Mouse (Mus musculus) adrenal gland, postnatal 25 days (tissue): ENCODE measurements around the gene B230118H07Rik. TPM values are rescaled to one million over a fixed set of nuclear protein-coding genes. Genes with fewer than 3 reads are reported as not detected.

Experiments used
- DNase-seq: peaks from one replicate; pipeline ENCODE4 v3.0.0; 2021; ENCODE audit warnings: mixed read lengths
- total RNA-seq: library from RNA; stranded (reverse); gene quantifications from 2 replicates; pipeline ENCODE4 v1.2.3, GENCODE M21; 2021

B230118H07Rik gene
- total RNA-seq, 1 experiment from 2014 or later: 30.4 TPM

- no peak for DNase-seq
These were observed 10.1 kb downstream of the B230118H07Rik start for GRCm38 (mm10) chr2:101638979-101639839.

DNA sequence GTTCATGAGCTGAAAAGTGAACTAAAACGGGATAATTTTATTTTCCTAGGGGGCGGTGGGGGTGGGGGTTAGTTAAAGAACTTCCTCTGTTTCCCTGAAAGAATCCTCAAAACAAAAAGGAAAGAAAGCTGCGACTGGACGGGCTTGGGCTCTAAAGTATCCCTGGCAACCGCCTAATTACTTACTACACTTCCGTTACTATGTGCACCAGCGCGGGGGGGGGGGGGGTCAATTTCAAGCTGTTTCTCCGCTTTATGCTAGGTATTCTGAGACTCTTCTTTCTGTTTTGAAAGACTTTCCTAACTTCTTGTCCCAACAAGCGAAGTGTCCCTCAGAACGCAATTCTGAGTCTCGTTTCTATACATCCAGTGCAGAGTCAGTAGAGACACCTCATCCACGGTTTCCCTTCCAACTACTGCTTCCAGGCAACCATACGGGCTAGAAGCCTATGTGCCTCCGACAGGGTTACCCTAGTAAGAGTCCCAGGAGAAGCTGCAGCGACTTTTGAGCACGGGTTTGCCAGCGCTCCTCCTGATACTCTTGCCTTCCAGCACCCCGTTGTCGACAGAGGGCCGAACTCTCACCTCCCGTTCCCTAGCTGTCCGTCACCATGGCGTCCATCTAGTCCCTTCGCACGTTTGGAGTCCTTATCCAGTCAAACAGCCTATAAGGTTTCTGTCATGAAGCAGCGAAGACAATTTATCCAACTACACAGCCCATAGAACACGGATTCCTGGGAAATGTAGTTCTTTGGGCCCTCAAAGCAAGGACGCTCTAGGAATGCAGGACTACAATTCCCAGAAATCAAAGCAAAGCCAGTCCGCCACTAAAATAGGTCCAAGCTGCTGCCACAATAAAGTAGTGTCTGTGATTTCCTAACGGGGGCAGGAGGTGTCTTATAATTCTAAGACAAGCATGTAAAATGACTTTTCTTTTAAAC lies 20.8 kb downstream of the B230118H07Rik start:
- peak; percentile 48 for DNase-seq

GRCm38 (mm10) chr2:101627227-101627626 lies 22.1 kb downstream of the B230118H07Rik start:
- DNase-seq: no peak

DNA sequence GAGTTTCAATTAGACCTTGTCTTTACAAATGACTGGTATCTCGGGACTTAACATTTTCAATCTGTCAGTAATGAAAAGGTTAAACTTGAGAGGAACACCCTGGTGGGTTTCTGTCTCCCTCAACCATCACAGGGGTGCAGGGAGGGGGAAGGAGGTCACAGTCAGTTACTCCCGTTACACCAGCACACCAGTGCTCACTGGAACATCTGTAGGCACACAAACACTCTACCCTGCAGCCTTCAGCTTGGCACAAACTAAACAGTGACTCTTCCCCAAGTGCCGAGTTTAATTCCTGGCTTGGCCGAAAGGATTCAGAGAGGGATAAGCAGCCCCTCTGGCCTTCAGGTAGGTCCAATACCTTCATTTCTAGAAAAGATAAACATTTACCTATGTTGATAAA lies 24.8 kb downstream of the B230118H07Rik start, which contains the start of gene Rag2:
Gene Rag2, plus strand, starts transcription at position 193 of the 400 bp plus-strand sequence.
- no peak for DNase-seq

- DNase-seq: no peak
These were observed 25.3 kb downstream of the B230118H07Rik start for GRCm38 (mm10) chr2:101624011-101624410.

GRCm38 (mm10) chr2:101623042-101623441 lies 26.3 kb downstream of the B230118H07Rik start:
- no peak for DNase-seq

- DNase-seq: no peak
These were observed 27.7 kb downstream of the B230118H07Rik start for GRCm38 (mm10) chr2:101621611-101622010.

DNA sequence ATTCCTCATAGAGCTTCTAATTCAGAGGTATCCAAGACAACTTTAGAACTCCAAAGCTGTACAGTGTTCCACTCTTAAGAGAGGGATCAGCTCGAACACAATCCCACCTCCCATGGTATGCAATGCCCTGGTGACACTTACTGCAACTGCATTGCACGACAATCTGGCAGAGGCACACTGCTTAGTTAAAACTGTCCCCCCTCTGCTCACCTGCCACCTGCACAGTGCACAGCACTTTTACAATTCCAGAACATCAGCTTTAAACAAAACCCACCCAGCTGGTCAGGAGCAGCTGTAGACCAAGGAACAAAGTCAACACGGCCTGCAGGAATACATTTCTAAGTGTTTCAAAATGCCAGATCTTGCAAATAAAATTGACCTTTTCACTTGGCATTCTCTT lies 28.4 kb downstream of the B230118H07Rik start:
- DNase-seq: no peak

DNA sequence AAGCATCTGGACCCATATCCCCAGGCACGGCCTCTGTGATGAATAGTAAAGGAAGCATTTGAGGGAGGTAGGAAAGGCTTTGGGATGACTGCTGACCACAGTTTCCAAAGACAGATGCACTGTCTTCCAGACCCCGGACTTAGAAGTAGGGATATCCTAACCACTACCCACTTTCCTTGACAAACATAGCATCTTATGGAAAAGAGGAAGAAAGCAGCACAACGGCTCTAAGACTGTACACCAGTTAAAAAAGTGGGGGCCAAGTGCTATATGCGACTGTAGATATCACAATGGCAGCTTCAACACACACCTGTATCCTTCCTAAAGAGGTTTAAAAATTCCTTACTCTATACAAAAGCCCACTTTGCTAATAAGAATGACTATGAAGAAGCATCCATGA lies 31.0 kb downstream of the B230118H07Rik start:
- no peak for DNase-seq

- no peak for DNase-seq
These were observed 33.6 kb downstream of the B230118H07Rik start for GRCm38 (mm10) chr2:101615464-101616305.

DNA sequence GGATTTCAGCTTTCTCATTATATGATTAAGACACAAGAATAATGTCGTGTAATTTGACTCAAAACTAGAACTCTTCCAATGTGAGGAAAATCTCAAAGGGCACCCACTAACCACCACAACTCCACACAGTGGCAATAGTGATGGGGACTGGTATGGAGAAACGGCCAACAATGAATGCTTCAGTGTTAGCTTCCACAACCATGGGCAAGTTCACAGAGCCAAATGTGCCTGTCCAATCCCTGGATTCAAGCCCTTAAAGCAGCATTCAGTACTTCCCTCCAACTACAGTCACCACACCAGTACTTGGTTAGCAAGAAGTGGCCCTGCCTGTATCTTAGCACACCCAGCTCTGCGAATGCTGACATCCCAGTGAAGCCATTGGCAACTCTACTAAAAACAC lies 38.5 kb downstream of the B230118H07Rik start:
- no peak for DNase-seq

GRCm38 (mm10) chr2:101608232-101608894 lies 41.0 kb downstream of the B230118H07Rik start:
- no peak for DNase-seq

GRCm38 (mm10) chr2:101603099-101603498 lies 46.2 kb downstream of the B230118H07Rik start:
- DNase-seq: no peak

DNA sequence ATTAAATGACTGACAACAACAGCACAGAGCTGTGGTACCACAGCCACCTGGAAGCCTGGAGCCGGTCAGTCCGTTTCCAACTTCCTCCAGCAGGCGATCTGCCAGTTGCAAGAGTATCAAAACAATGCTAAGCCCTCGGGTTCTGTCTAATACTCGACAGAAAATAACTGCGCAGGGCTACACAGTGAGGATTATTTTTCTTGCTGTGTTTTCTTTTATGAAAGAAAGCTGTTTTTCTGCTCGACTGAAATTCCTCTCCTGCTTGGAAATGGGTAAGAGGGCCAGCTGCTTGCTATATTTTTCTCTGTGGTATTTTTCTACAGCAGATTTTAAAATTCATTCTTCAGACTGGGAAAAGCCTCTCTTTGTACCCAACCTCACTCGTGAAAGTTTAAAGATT lies 48.6 kb downstream of the B230118H07Rik start:
- peak; percentile 21 for DNase-seq

DNA sequence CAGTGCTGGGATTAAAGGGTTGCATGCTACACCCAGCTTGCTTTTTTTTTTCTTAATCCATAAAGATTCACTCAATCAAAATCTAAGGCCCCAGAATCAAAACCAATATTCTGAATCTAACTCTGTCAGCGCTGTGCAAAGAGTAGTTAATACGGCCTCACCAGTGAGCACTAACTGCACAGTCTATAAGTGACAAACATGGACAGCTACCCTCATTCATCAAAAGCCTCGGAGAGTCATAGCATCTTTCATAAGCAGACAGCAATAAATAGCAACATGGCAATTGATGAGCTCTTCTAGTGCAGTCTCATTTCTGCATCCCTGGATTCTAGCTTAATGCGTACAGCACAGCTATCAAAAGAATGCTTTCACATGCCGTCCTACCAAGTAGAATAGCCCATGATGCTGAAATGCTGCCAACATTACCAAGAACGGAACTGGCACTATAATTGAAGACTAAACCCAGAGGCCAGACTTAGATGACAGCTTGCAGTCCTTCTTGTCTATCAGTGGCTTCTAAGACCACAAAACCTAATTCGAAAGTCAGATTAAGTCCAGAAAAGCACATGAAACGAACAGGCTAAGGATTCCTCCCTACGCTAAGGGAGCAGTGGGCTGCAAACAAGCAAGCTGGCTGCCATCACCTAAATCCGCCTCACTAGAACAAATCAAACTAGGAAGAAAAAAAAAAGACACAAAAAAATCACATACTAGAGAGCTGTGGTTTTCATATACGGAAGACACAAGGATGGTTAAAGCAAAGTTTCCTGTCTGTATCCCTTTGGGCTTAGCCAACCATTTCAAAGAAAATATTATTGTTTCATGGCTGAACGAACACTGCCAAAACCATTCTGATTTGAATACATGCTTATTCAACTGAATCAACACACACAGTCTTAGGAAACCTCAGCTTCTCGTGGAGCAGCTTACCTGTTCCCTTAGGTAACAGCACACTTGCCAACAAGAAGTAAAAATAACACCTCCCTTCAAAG lies 50.8 kb downstream of the B230118H07Rik start:
- DNase-seq: no peak

DNA sequence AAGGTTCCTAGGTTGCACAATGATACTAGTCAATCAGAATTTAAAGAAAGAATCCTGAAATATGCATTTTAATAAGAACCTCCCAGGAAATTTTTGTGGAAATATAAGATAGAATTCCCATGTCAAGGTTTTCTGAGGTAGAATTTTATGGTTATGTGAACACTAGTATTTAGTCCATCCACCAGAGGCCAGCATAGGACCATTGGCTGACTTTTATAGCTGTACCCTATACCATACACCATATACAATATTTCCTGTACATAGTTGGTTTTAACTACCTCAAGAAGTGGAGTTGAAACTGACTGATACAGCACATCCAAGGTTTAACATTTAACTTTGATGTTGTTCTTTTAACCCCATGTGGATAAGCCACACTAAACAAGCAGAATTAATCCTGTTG lies 52.1 kb downstream of the B230118H07Rik start:
- no peak for DNase-seq

DNA sequence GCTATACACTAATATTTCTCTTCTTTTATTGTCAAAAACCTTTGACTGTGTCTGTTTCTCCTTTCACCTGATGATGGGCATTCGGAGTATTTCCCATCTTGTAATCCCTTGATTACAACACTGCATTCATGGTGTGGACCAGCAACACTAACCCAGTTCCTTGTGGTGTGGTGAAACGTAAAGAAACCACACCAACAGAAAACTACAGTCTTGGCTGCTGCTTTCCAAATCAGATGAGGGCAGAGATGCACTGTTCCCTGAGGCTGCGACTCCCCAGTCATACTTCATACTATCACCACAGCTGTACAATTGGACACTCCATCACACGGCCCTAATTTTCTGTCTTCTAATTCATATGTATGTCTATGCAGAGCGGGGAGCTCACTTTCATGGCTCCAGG lies 54.7 kb downstream of the B230118H07Rik start:
- no peak for DNase-seq

DNA sequence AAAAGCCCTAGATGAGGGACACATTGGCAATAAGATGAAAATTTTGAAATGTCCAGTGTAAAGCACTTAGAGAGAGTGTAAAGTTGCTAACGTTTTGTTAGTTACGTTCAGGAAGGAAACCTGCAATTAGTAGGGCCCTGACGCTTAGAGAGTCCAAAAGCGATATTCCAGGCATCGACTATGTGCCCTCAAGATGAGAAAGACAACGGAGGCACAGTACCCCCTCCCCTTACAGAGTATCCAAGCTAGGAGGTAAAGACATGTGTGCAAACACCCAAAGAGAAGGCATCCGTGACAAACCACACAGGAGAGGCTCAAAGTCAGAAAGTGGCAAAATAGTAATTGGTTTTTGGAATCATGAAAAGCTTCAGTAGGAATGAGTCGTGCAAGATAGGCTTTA lies 56.4 kb downstream of the B230118H07Rik start:
- DNase-seq: no peak

GRCm38 (mm10) chr2:101592023-101592841 lies 57.1 kb downstream of the B230118H07Rik start:
- no peak for DNase-seq
